Mouse (Mus musculus): ENCODE measurements around the gene Taar4.

Gene Taar4

GRCm38 (mm10) chr10:23960444-23960915 lies at the start of gene Taar4:
TSS of gene Taar4 (plus strand) at chr10:23960494.
- no peak for DNase-seq (ENCODE audit: low spot score)

- no peak for DNase-seq (ENCODE audit: low spot score)
These were observed 40.2 kb upstream of the Taar4 start, which contains the start of gene Taar1 for GRCm38 (mm10) chr10:23920056-23920455. TSS of gene Taar1 (plus strand) at chr10:23920356.

GRCm38 (mm10) chr10:23922468-23922867 lies 37.8 kb upstream of the Taar4 start:
- no peak for DNase-seq (ENCODE audit: low spot score)

- no peak for DNase-seq (ENCODE audit: low spot score)
These were observed 36.4 kb upstream of the Taar4 start for GRCm38 (mm10) chr10:23923941-23924340.

- no peak for DNase-seq (ENCODE audit: low spot score)
These were observed 22.7 kb upstream of the Taar4 start for GRCm38 (mm10) chr10:23937613-23938012.

- no peak for DNase-seq (ENCODE audit: low spot score)
These were observed 22.0 kb upstream of the Taar4 start, which contains the start of gene Taar2 for GRCm38 (mm10) chr10:23938312-23938711. TSS of gene Taar2 (plus strand) at chr10:23938572.

GRCm38 (mm10) chr10:23942465-23942864 lies 17.8 kb upstream of the Taar4 start:
- no peak for DNase-seq (ENCODE audit: low spot score)

- no peak for DNase-seq (ENCODE audit: low spot score)
These were observed 12.3 kb upstream of the Taar4 start for GRCm38 (mm10) chr10:23948026-23948425.

- DNase-seq (ENCODE audit: low spot score), result no peak
These were observed 10.7 kb upstream of the Taar4 start, which contains the start of gene Taar3 for GRCm38 (mm10) chr10:23949508-23950005. TSS of gene Taar3 (plus strand) at chr10:23949558.

- DNase-seq (ENCODE audit: low spot score), result no peak
These were observed 8.6 kb upstream of the Taar4 start for GRCm38 (mm10) chr10:23951714-23952113.

GRCm38 (mm10) chr10:23959071-23959470 lies 1.2 kb upstream of the Taar4 start:
- no peak for DNase-seq (ENCODE audit: low spot score)

GRCm38 (mm10) chr10:23963444-23963843 lies 3.1 kb downstream of the Taar4 start:
- no peak for DNase-seq (ENCODE audit: low spot score)

GRCm38 (mm10) chr10:23964921-23965610 lies 4.8 kb downstream of the Taar4 start:
- no peak for DNase-seq (ENCODE audit: low spot score)

GRCm38 (mm10) chr10:23970656-23971165 lies 10.4 kb downstream of the Taar4 start, which contains the start of gene Taar5:
TSS of gene Taar5 (plus strand) at chr10:23970706.
- no peak for DNase-seq (ENCODE audit: low spot score)

GRCm38 (mm10) chr10:23971256-23971655 lies 11.0 kb downstream of the Taar4 start:
- DNase-seq (ENCODE audit: low spot score), result no peak

- no peak for DNase-seq (ENCODE audit: low spot score)
These were observed 17.7 kb downstream of the Taar4 start for GRCm38 (mm10) chr10:23977958-23978357.

GRCm38 (mm10) chr10:23978901-23979705 lies 18.8 kb downstream of the Taar4 start:
- peak; percentile 72 for DNase-seq (ENCODE audit: low spot score)

- no peak for DNase-seq (ENCODE audit: low spot score)
These were observed 25.3 kb downstream of the Taar4 start, which contains the start of gene Taar6 for GRCm38 (mm10) chr10:23985546-23985945. TSS of gene Taar6 (minus strand) at chr10:23985646.

GRCm38 (mm10) chr10:23986419-23986818 lies 26.1 kb downstream of the Taar4 start:
- no peak for DNase-seq (ENCODE audit: low spot score)

- DNase-seq (ENCODE audit: low spot score), result no peak
These were observed 33.1 kb downstream of the Taar4 start, which contains the start of gene Taar7a for GRCm38 (mm10) chr10:23993381-23993780. TSS of gene Taar7a (minus strand) at chr10:23993481.

GRCm38 (mm10) chr10:23999639-24000038 lies 39.3 kb downstream of the Taar4 start, which contains the start of gene Taar7b:
TSS of gene Taar7b (plus strand) at chr10:23999939.
- no peak for DNase-seq (ENCODE audit: low spot score)

GRCm38 (mm10) chr10:24006442-24006841 lies 46.1 kb downstream of the Taar4 start:
- no peak for DNase-seq (ENCODE audit: low spot score)

All from layer of hippocampus, adult 11-12 months (tissue).